Mouse (Mus musculus) brain, embryonic 18.5 days (tissue): ENCODE results near the gene Mylpf.

ENCODE experiments used
- DNase-seq: peaks from one replicate; pipeline ENCODE4 v3.0.0-alpha.2; 2012; ENCODE audit warnings: low read depth, low spot score

Mylpf gene

DNA sequence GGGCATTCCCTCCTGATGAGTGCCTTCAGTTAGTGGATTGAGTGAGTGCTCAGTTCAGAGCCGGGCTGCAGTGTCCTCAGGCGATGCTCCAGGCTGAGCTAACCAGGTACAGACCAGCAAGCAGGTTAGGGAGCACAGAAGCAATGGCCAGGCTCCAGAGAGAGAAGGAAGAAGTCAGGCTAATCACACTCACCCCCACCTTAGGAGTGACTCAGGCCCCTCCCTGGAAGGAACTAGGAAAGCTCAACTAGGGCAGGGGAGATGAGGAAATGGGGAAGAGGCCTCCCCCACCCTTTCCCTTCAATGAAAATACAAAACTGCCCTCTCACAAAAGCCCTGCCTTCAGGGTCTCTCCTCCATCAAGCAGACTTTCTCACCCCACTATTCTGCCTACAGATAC lies 2.1 kb upstream of the Mylpf start:
- DNase-seq = no peak

DNA sequence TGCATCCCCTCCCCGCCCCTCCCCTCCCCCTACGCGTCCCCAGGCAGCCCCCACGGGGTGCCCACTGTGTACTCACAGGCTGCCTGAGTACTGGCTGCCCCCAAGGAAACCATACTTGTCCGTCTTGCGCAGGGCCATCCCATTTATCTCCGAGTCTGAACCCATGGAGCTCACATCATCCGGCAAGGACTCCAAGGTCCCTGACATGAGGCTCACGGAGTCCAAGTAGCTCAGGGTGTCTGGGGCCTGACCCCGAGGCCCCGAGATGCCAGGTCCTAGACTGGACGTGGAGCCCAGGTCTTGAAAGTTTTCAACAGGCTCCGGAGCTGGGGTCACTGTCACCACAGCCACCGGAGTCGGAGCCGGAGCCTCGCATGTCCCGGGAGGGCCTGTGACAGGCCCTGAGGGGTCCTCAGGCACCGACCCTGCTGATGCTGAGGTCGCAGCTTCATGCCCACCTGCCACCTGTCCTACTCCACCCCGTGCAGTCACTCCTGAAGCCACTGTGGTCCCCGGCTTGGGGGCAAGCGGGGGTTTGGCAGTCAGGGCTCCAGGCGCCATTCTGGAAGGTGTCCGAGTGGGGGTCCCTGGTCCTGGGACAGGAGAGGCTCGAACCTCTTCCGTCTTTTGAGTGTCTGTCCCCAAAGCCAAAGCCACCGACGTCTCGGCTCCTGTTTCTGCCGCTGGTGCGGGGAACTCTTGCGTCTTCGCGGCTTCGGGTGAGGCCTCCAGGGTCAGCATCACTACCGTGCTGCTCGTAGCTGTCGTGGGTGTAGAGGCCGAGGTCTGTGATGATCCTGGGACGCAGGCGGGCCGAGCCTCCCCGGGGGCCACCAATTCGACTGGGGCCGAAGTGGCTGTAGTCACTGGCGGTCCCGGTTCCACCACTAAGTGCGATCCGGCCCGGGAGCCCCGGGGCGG lies 1.1 kb upstream of the Mylpf start:
- DNase-seq = no peak

DNA sequence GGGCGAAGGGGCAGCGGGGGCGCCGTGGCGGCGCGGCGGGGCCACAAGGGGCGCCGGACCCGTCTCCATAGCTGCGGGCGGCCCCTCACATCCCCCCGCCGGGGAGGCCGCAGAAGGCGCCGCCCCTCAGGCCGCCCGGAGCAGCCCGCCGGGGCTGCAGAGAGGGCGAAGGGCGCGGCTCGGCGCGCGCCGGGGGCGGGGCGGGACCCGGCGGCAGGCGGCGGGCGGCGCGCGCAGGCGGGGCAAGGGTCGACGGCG lies 466 bp upstream of the Mylpf start, which contains the start of gene Tbc1d10b:
Gene Tbc1d10b, minus strand, starts transcription at position 174 of the 258 bp plus-strand sequence.
- no peak for DNase-seq

DNA sequence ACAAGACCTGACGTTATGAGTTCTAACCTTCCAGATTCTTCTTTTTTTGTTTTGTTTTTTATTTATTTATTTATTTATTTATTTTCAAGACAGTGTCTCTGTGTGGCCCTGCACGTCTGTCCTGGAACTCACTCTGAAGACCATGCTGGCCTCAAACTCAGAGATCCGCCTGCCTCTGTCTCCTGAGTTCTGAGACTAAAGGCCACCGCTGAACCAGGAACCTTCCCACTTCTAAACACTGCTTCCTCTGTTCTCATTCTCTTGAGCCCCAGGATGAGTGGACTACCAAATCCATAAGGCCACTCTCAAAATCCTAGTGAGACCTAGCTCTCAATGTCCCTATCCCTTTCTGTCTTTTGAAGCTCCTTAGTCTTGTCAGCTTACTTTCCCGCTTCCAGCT lies 1.2 kb downstream of the Mylpf start:
- DNase-seq = no peak

DNA sequence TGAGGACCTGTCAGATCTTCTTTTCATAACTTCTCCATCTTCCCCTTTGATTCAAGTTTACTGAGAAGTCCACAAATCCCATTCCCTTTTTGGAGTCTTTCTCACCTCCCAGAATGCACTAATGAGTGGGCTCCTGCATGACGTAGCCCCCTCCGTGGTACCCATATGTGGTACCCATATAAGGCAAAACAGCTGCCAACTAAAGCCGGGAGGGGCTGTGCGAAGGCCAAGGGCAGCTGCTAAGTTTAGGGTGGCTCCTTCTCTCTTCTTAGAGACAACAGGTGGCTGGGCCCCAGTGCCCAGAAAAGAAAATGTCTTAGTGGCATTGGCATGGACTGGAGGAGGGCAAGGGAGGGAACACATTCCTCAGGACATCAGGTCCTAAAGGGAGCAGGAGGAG lies 1.6 kb downstream of the Mylpf start:
- no peak for DNase-seq

DNA sequence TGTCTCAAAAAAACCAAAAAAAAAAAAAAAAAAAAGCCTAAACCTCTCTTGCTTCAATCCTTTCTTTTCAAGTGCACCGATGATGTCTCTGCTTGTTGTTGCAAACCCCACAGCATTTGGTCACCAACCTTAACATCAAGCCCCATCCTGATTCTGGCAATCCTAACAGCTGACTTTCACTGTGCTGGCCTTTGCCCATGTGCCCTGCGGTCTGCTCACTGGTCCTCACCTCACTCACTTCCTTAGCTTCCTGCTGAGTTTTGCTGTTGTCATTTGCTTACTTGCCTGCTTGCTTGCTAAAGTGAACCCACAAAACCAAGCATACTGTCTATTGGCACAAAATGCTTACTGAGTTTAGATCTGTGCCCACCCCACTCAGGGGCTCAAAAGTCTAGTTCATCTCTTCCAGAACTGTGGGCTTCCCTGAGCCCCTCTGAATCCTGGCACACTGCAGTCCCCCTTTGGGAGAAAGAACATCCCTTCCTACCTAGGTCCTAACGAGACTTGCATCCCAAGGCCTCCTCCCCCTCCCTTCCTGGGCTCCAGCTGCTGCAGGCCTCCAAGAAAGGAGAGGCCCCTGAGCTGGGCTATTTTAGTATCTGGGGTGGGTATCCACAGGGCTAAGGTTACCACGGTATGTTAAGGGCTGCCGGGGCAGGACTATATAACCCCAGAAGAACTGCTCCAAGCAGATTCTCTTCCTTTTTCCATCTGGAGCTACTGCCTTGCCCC lies 2.5 kb downstream of the Mylpf start:
- DNase-seq = no peak

DNA sequence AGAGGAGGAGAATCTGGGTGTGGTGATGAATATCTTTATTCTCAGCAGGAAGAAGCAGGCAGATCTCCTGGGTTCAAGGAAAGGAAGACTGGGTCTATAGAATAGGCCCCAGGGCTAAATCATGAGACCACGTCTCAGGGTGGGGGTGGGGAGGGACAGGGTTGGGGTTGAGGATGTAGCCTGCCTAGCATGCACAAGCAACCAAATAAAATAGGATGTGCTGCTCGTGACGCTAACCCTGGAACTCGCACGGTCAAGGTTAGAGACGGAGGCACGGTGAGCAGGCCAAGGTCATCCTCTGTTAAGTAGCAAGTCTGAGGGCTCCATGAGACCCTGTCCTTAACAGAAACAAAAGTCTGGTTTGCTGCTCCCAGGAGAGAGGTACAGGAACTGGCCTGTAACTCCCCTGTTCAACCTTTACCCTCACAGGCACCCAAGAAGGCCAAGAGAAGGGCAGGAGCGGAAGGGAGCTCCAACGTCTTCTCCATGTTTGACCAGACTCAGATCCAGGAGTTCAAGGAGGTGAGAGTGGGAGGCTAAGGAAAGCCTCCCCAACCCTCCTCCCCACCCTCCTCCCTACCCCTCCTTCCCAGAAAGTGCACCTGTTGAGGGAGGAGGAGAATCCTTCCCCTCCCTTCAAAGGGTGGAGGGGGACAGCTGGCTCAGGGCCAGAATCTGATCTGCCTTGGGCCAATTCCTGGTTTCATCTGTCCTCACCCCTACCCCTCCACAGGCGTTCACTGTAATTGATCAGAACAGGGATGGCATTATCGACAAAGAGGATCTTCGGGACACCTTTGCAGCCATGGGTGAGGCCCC lies 4.0 kb downstream of the Mylpf start:
- no peak for DNase-seq

DNA sequence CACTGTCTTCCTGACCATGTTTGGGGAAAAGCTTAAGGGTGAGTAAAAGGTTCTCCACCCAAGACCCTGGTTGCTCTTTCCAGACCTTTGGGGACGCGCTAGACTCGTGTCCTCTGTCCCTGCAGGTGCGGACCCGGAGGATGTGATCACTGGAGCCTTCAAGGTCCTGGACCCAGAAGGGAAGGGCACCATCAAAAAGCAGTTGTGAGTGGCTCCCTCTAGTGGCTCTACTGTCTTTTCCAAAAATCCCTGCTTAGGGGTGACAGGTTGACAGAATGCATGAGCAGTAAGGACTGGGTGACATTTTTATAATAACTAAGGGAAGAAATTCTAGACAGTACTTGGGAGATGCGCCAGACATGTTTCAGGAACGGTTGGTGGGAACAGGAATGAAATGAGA lies 4.8 kb downstream of the Mylpf start:
- DNase-seq = no peak

DNA sequence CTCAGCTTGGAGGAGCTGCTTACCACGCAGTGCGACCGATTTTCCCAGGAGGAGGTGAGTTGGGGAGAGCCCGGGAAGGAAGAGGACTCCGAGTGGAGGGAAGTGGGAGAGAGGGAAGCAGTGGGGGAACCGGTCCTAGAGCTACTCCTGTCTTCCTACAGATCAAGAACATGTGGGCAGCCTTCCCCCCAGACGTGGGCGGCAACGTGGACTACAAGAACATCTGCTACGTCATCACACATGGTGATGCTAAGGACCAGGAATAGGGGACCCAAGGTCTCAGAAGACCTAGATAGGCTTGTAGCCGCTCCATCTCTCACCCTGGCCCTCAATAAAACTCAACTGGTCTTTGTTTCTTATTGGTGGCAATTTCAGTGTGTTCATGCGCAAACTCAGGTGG lies 5.2 kb downstream of the Mylpf start:
- no peak for DNase-seq

DNA sequence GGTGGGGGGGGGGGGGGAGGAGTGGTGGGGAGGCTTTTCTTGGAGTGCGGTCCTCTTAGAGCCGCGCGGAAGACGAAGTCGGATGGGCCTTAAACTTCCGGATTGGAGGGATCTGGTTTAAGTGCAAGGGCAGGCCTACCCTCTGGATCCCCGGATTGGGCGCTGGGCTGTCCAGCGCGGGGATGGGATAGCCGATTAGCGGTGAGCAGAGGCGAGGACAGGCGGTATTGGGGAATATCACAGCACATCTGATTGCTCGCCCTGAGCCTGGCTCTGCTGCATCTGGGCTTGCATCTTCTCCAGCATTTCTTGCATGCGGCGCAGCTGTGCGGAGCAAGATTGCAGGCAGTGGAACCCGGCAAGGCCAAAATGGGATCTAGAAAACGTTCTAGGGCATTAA lies 5.8 kb downstream of the Mylpf start:
- no peak for DNase-seq

DNA sequence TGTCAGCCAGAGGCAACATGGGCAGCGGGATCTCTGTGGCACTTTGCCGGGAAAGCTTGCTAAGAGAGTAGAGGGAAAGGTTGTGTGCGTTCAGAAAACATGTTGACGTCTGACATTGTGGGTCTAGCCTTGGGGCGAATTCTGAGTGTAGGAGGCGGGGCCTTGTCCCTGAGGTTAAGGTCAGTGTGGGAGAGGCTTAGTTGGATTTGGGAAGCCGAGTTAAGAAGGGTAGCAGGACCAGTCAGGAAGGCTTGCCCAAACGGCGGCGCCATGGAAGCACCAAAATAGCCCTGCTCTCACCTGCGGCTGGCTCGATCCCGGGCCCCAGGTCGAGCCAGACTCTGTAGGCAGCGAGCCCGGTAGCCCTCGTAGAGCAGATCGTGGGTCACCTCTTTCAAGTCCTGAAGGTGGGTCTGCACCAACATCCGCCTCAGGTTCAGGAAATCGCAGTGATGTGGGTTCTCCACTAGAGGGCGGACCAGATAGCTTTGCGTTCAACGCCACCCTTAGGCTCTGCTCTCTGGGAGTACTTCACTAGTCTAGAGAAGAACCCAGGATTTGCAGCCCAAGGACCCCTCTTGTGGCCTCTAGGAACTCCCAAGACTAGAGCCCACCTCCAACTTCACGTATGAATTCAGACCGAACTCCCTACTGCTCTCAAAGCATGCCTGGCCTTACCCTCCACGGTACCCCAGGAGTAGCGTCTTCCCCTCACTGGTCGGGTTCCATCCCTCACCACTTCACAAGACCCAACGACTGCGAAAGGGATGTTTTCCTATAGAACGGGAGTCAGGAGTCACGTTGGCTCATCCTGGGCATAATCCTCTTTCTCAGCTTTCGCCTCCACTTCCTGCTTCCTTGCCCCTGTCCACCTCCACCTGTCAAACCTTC lies 6.5 kb downstream of the Mylpf start:
- DNase-seq = no peak

DNA sequence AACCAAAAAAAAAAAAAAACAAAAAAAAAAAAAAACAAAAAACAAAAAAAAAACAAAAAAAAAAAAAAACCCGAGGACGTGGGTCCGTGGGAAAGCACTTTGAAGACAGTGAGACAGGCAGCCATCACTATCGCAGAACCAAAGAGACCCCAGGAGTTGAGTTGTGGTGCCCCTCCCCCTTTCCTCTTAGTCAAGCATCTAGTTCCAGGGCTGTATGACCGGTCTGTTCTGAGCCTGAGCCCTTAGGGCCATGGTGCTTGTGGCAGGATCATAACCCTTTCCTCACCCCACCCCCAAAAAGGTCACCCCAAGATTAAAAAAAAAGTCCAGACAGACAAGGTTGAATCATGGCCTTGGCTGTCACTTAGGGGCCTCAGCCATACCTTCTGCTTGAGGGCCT lies 7.6 kb downstream of the Mylpf start:
- DNase-seq = no peak

DNA sequence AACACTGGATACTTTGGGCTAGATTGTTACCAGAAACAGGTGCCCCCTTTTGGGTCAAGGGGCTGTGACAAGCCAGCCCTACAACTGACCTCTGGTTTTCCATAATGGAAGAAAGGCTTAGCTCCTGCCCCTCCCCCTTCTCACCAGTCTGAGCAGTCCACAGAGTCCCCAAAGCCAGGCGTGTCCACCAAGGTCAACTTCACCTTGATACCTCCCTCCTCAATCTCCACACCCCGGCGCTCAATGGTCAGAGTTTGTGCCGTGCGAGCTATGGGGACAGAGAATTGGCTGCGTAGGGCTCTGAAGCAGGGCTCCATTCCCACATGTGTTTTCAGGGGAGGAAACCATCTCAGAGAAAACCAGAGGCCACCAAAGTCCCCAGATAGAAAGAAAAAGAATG lies 8.8 kb downstream of the Mylpf start:
- no peak for DNase-seq

DNA sequence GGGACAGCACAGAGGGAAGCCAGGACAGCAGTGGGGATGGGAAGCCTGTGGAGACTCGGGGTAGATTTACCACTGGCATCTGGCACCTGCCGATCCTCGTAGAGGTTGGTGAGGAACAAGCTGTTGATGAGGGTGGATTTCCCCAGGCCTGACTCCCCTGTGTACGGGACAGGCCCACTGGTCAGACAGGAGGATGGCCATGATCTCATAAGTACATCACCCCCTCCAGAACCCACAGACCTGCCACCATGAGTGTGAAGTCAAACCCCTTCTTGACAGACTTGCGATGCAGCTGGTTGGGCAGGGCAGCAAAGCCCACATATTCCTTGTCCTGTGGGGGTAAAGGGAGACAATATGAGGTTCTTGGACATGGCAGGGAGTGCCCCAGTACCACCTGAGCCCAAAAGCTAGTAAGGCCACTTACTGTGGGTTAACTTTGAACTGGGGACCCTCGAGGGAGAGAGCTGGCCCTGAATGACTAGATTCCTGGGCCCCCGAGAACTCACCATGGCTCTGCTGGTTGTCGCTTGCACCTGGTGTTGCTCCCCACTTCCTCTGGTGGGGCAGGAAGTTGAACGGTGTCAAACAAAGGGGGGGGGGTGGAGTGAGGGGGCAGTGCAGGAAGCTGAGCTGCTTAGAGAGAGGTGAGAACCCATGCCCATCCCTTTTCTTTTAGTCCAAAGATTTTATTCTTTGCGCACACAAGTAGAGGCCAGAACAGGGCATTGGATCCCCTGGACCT lies 9.4 kb downstream of the Mylpf start:
- DNase-seq = no peak

DNA sequence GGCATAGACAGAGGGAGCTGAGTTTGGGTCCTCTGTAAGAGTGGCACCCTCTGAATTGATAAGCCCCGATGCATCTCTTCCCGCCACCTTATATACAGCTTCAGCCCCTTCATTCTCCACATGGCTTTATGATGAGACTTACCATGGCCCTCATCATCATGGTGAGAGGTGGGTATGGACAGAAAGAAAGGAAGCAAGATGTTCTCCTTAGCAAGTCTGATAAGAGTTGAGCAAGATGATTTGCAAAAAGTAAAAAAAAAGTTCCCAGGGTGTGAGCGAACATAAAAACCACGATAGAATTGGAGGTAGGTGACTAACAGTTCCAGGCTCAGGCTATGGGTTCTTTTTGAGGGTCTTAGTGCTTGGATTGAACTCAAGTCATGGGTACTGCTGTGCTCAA lies 10.0 kb downstream of the Mylpf start:
- no peak for DNase-seq

DNA sequence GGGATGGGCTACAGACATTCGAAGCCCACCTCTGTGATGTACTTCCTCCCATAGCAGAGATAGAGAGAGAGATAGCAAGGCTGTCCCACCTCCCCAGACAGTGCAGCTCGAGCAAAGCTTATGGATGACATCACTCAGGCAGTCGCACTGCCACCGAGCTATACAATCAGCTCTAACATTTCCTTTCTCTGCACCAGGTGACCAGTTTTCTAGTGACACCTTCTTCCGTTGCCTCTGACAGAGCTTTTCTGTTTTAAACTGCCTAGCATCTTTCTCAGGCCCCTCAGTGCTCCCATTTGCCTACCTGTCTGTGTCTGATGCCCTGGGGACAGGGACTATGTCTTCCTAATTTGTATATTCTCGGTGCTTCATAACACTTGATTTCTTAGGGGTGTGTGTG lies 11.8 kb downstream of the Mylpf start:
- no peak for DNase-seq

DNA sequence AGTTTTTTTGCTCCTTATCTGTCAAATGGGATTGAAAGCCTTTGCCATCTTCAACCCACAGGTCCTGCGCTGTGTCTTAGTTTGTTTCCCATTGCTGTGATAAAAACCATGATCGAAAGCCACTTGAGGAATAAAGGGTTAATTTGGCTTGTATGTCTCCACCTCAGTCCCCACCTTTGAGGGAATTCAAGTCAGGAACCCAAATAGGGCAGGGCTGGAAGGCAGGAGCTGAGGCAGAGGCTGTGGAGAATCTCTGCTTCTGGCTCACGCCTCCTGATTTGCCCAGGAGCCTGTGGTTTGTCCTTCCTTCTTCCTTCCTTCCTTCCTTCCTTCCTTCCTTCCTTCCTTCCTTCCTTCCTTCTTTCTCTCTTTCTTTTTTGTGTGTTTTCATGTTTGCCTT lies 14.4 kb downstream of the Mylpf start:
- DNase-seq = no peak

DNA sequence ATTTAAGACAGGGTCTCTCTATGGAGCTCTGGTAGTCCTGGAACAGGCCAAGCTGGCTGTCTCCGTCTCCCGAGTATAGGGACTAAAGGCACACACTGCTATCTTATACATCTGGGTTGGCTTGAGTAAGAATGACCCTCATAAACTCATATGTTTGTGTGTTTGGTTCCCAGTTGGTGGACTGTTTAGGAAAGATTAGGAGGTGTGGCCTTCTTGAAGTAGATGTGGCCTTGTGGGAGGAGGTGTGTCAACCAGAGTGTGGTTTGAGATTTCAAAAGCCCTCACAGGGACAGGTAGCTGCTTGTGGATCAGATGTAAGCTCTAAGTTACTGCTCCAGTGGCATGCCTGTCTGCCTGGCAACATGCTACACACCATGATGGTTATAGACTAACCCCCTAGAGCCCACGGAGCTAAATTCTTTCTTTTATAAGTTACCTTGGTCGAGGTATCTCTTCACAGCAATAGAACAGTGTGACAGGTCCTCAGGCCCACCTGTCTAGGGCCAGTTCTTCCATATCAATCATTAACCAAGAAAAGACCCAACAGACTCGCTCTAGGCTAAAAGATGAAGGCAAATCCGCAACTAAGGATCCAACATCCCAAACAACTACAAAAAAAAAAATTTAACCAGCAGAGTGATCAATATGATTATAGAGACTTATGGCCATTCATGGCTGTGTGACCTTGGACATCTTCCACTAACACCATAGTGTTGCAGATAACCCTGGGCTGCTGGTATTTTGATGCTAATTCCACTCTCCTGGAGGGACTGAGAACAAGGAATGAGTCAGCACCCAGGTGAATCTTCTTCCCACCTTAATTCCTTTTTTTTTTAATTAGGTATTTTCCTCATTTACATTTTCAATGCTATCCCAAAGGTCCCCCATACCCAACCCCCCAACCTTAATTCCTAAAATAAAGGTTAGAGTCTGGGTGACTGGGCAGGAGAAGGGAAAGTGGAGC lies 15.1 kb downstream of the Mylpf start:
- no peak for DNase-seq

DNA sequence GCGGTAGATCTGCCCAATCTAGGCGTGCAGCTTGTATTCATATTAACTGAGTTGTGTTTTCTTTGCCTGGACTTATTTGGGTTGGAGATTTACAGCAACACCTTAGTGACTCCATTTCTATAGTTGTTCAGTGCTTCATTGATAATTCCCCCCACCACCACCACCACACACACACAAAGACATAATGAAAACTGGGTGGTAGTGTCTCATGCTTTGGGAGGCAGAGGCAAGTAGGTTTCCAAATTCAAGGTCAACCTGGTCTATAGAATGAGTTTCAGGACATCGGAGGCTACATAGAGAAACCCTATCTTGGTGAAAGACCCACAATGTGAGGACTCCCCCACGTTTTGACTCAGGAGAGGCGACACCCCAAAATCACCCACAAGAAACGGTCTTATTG lies 15.9 kb downstream of the Mylpf start:
- DNase-seq = no peak
